Mouse (Mus musculus): ENCODE results near the gene Cdh13.

DNA sequence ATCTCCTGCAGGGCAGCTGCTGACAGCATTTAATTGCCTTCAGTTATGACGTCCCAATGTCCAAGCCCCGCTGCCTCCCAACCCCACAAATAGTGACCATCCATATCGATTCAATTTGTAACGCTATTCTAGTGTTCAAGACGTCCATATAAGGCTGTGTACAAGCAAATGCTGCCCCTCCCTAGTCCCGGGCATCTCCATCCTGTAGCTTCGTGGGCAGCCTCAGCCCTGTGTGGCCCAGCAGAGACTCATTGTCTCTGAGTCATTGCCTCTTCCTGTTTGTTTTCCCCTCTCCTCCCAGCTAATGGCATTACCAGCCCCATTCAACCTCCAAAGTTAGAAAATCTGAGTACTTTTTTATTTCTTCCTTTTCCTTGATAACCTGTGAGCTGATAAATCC is 66.6 kb downstream of the Cdh13 start:
- TF ChIP-seq CTCF (IDR thresholded peaks at IDR 0.05; ENCODE audit: control insufficient read depth, insufficient read depth, insufficient read length): no peak
- TF ChIP-seq MYOD1 (IDR thresholded peaks at IDR 0.05; ENCODE audit: control insufficient read depth, insufficient read length, low read depth): peak; percentile 46
- TF ChIP-seq MAX (IDR thresholded peaks at IDR 0.05): no peak
- TF ChIP-seq MYOG (IDR thresholded peaks at IDR 0.05; ENCODE audit: control insufficient read depth, extremely low read depth, insufficient read length): no peak
